Mouse (Mus musculus): ENCODE measurements around the gene Slc6a21. TPM values are rescaled to one million over a fixed set of nuclear protein-coding genes. Genes with fewer than 3 reads are reported as not detected.

Gene Slc6a21
- polyA plus RNA-seq, 1 experiment, result 0.11 TPM

- TF ChIP-seq CTCF (IDR thresholded peaks at IDR 0.05; ENCODE audit: borderline replicate concordance, extremely low read depth, insufficient read depth, insufficient read length) (no peak), POLR2A (IDR thresholded peaks at IDR 0.05; ENCODE audit: borderline replicate concordance, extremely low read depth, insufficient read depth, insufficient read length, poor library complexity, severe bottlenecking) (no peak)
- DNase-seq (ENCODE audit: low read depth), result peak; percentile 82
Measured at GRCm38 (mm10) chr7:45302626-45303025, 25.3 kb downstream of the Slc6a21 start.

GRCm38 (mm10) chr7:45304869-45305268 is 27.6 kb downstream of the Slc6a21 start:
- peak; percentile 18 for DNase-seq (ENCODE audit: low read depth)
- no peak for TF ChIP-seq POLR2A (IDR thresholded peaks at IDR 0.05; ENCODE audit: borderline replicate concordance, extremely low read depth, insufficient read depth, insufficient read length, poor library complexity, severe bottlenecking)
- TF ChIP-seq CTCF (IDR thresholded peaks at IDR 0.05; ENCODE audit: borderline replicate concordance, extremely low read depth, insufficient read depth, insufficient read length), result no peak

- peak; percentile 73 for DNase-seq (ENCODE audit: low read depth)
- peak; percentile 76 for TF ChIP-seq CTCF (IDR thresholded peaks at IDR 0.05; ENCODE audit: borderline replicate concordance, extremely low read depth, insufficient read depth, insufficient read length)
- no peak for TF ChIP-seq POLR2A (IDR thresholded peaks at IDR 0.05; ENCODE audit: borderline replicate concordance, extremely low read depth, insufficient read depth, insufficient read length, poor library complexity, severe bottlenecking)
Measured at GRCm38 (mm10) chr7:45305275-45305674, 28.0 kb downstream of the Slc6a21 start.

GRCm38 (mm10) chr7:45308551-45309240 is 31.4 kb downstream of the Slc6a21 start:
- TF ChIP-seq CTCF (IDR thresholded peaks at IDR 0.05; ENCODE audit: borderline replicate concordance, extremely low read depth, insufficient read depth, insufficient read length) (no peak), POLR2A (IDR thresholded peaks at IDR 0.05; ENCODE audit: borderline replicate concordance, extremely low read depth, insufficient read depth, insufficient read length, poor library complexity, severe bottlenecking) (no peak)
- DNase-seq (ENCODE audit: low read depth), result no peak

GRCm38 (mm10) chr7:45309455-45309854 is 32.1 kb downstream of the Slc6a21 start:
- peak; percentile 84 for DNase-seq (ENCODE audit: low read depth)
- TF ChIP-seq POLR2A (IDR thresholded peaks at IDR 0.05; ENCODE audit: borderline replicate concordance, extremely low read depth, insufficient read depth, insufficient read length, poor library complexity, severe bottlenecking) (no peak), CTCF (IDR thresholded peaks at IDR 0.05; ENCODE audit: borderline replicate concordance, extremely low read depth, insufficient read depth, insufficient read length) (peak; percentile 77)

GRCm38 (mm10) chr7:45312023-45312422 is 34.7 kb downstream of the Slc6a21 start:
- DNase-seq (ENCODE audit: low read depth), result no peak
- TF ChIP-seq POLR2A (IDR thresholded peaks at IDR 0.05; ENCODE audit: borderline replicate concordance, extremely low read depth, insufficient read depth, insufficient read length, poor library complexity, severe bottlenecking), result no peak

- TF ChIP-seq POLR2A (IDR thresholded peaks at IDR 0.05; ENCODE audit: borderline replicate concordance, extremely low read depth, insufficient read depth, insufficient read length, poor library complexity, severe bottlenecking) (no peak), CTCF (IDR thresholded peaks at IDR 0.05; ENCODE audit: borderline replicate concordance, extremely low read depth, insufficient read depth, insufficient read length) (no peak)
- DNase-seq (ENCODE audit: low read depth), result peak; percentile 48
Measured at GRCm38 (mm10) chr7:45312686-45313453, 35.6 kb downstream of the Slc6a21 start.

- no peak for DNase-seq (ENCODE audit: low read depth)
- no peak for TF ChIP-seq POLR2A (IDR thresholded peaks at IDR 0.05; ENCODE audit: borderline replicate concordance, extremely low read depth, insufficient read depth, insufficient read length, poor library complexity, severe bottlenecking)
- TF ChIP-seq CTCF (IDR thresholded peaks at IDR 0.05; ENCODE audit: borderline replicate concordance, extremely low read depth, insufficient read depth, insufficient read length), result no peak
Measured at GRCm38 (mm10) chr7:45313495-45313894, 36.2 kb downstream of the Slc6a21 start.

- TF ChIP-seq POLR2A (IDR thresholded peaks at IDR 0.05; ENCODE audit: borderline replicate concordance, extremely low read depth, insufficient read depth, insufficient read length, poor library complexity, severe bottlenecking) (no peak), CTCF (IDR thresholded peaks at IDR 0.05; ENCODE audit: borderline replicate concordance, extremely low read depth, insufficient read depth, insufficient read length) (no peak)
Measured at GRCm38 (mm10) chr7:45315182-45315701, 37.9 kb downstream of the Slc6a21 start.

GRCm38 (mm10) chr7:45316536-45316935 is 39.2 kb downstream of the Slc6a21 start:
- TF ChIP-seq POLR2A (IDR thresholded peaks at IDR 0.05; ENCODE audit: borderline replicate concordance, extremely low read depth, insufficient read depth, insufficient read length, poor library complexity, severe bottlenecking), result no peak
- no peak for TF ChIP-seq CTCF (IDR thresholded peaks at IDR 0.05; ENCODE audit: borderline replicate concordance, extremely low read depth, insufficient read depth, insufficient read length)
- DNase-seq (ENCODE audit: low read depth), result no peak

More at GRCm38 (mm10) chr7:45315182-45315701, 37.9 kb downstream of the Slc6a21 start:
- DNase-seq (ENCODE audit: low read depth), result no peak

- DNase-seq (ENCODE audit: low read depth), result no peak
- TF ChIP-seq POLR2A (IDR thresholded peaks at IDR 0.05; ENCODE audit: borderline replicate concordance, extremely low read depth, insufficient read depth, insufficient read length, poor library complexity, severe bottlenecking), result no peak
- no peak for TF ChIP-seq CTCF (IDR thresholded peaks at IDR 0.05; ENCODE audit: borderline replicate concordance, extremely low read depth, insufficient read depth, insufficient read length)
Measured at GRCm38 (mm10) chr7:45322245-45322644, 44.9 kb downstream of the Slc6a21 start.

Measured in brain, embryonic 14.5 days (tissue).